Mouse (Mus musculus) myocyte (in vitro differentiated cells): ENCODE data around the gene Ankib1. TPM values are rescaled to one million over a fixed set of nuclear protein-coding genes. Genes with fewer than 3 reads are reported as not detected.

Experiments
- H3K27me3 ChIP-seq: one replicate; pipeline ENCODE4 v1.6.1; 2011; ENCODE audit not compliant: control insufficient read depth, insufficient read depth, insufficient read length
- H3K36me3 ChIP-seq: one replicate; pipeline ENCODE4 v1.6.1; 2011; ENCODE audit not compliant: control insufficient read depth, insufficient read depth
- H3K4me2 ChIP-seq: one replicate; pipeline ENCODE4 v1.6.1; 2011; ENCODE audit warnings: low read depth, control low read depth
- H3K4me3 ChIP-seq: one replicate; pipeline ENCODE4 v1.5.1; 2011; ENCODE audit warnings: mild to moderate bottlenecking, control low read depth, moderate library complexity
- H3K79me2 ChIP-seq: one replicate; pipeline ENCODE4 v1.6.1; 2011; ENCODE audit not compliant: control insufficient read depth, insufficient read depth
- H3ac ChIP-seq: one replicate; pipeline ENCODE4 v1.6.1; 2011; ENCODE audit not compliant: control insufficient read depth, insufficient read length
- CEBPB ChIP-seq: IDR thresholded peaks from 2 replicates; pipeline ENCODE4 v1.6.1; 2011; ENCODE audit warnings: mild to moderate bottlenecking, moderate library complexity; ENCODE audit not compliant: poor library complexity, insufficient read depth, severe bottlenecking
- E2F4 ChIP-seq: IDR thresholded peaks from one replicate; pipeline ENCODE4 v1.6.1; 2011; ENCODE audit warnings: mild to moderate bottlenecking, control low read depth, moderate library complexity; ENCODE audit not compliant: insufficient read depth
- MAX ChIP-seq: IDR thresholded peaks from one replicate; pipeline ENCODE4 v1.6.1; 2011; ENCODE audit warnings: low read depth, mild to moderate bottlenecking, control low read depth
- MYOD1 ChIP-seq, 3 experiments: IDR thresholded peaks; one replicate each; pipeline ENCODE4 v1.6.1; 2011; ENCODE audit warnings: control low read depth in 2 of 3, low read depth in 2 of 3, mild to moderate bottlenecking in 2 of 3, moderate library complexity in 1 of 3; ENCODE audit not compliant: insufficient read length in 2 of 3, control insufficient read depth in 1 of 3
- MYOG ChIP-seq, 3 experiments: IDR thresholded peaks; one replicate each; pipeline ENCODE4 v1.6.1; 2011; ENCODE audit warnings: control low read depth in 2 of 3, low read depth in 2 of 3, mild to moderate bottlenecking in 2 of 3; ENCODE audit not compliant: insufficient read length in 2 of 3, control insufficient read depth in 1 of 3, insufficient read depth in 1 of 3
- POLR2A ChIP-seq: IDR thresholded peaks from one replicate; pipeline ENCODE4 v1.6.1; 2011; ENCODE audit warnings: low read depth, mild to moderate bottlenecking, control low read depth, moderate library complexity; ENCODE audit not compliant: insufficient read length
- POLR2AphosphoS2 ChIP-seq: IDR thresholded peaks from one replicate; pipeline ENCODE4 v1.6.1; 2011; ENCODE audit warnings: low read depth, control low read depth; ENCODE audit not compliant: insufficient read length
- REST ChIP-seq: IDR thresholded peaks from one replicate; pipeline ENCODE4 v1.6.1; 2011; ENCODE audit warnings: mild to moderate bottlenecking, control low read depth, moderate library complexity; ENCODE audit not compliant: insufficient read depth, insufficient read length
- SRF ChIP-seq: IDR thresholded peaks from one replicate; pipeline ENCODE4 v1.6.1; 2011; ENCODE audit warnings: low read depth; ENCODE audit not compliant: control insufficient read depth, insufficient read length
- TCF12 ChIP-seq: IDR thresholded peaks from one replicate; pipeline ENCODE4 v1.6.1; 2011; ENCODE audit warnings: mild to moderate bottlenecking, control low read depth; ENCODE audit not compliant: poor library complexity, insufficient read depth, severe bottlenecking
- TCF3 ChIP-seq: IDR thresholded peaks from one replicate; pipeline ENCODE4 v1.6.1; 2011; ENCODE audit warnings: low read depth, control low read depth; ENCODE audit not compliant: insufficient read length
- USF1 ChIP-seq: IDR thresholded peaks from one replicate; pipeline ENCODE4 v1.6.1; 2011; ENCODE audit warnings: low read depth, mild to moderate bottlenecking, control low read depth, moderate library complexity
- polyA plus RNA-seq: library from polyadenylated mRNA; unstranded; fragments of >200 nt; fragmentation: generic; extraction: Trizol; gene quantifications from one replicate; pipeline ENCODE4 v1.2.1, GENCODE M21; 2012; ENCODE audit warnings: missing spikeins

Gene Ankib1
- polyA plus RNA-seq, 1 experiment: 8.5 TPM

GRCm38 (mm10) chr5:3725491-3725890 is 77.2 kb downstream of the Ankib1 start:
- no peak overlapping the region for H3K4me2 ChIP-seq
- H3K79me2 ChIP-seq: no peaks in the 10 kb centered on the region
- TF ChIP-seq SRF (no peak), POLR2AphosphoS2 (no peak), CEBPB (no peak), REST (no peak), USF1 (no peak), TCF12 (no peak)
- H3K4me3 ChIP-seq: no peak overlapping the region
- H3ac ChIP-seq: no peak overlapping the region
- H3K27me3 ChIP-seq: no peaks in the 10 kb centered on the region
- H3K36me3 ChIP-seq: peaks cover 20% of the 10 kb centered on the region

GRCm38 (mm10) chr5:3723415-3723814 is 79.3 kb downstream of the Ankib1 start:
- peaks cover 20% of the 10 kb centered on the region for H3K36me3 ChIP-seq

GRCm38 (mm10) chr5:3722873-3723272 is 79.9 kb downstream of the Ankib1 start:
- no peaks in the 10 kb centered on the region for H3K27me3 ChIP-seq
- H3K79me2 ChIP-seq: no peaks in the 10 kb centered on the region
- no peak overlapping the region for H3ac ChIP-seq
- H3K4me2 ChIP-seq: no peak overlapping the region
- H3K36me3 ChIP-seq: peaks cover 20% of the 10 kb centered on the region
- TF ChIP-seq MYOD1 (IDR thresholded peaks at IDR 0.05; ENCODE audit: control insufficient read depth in 1 of 3, insufficient read length in 2 of 3, low read depth in 2 of 3) (no peak), POLR2AphosphoS2 (no peak), MYOG (IDR thresholded peaks at IDR 0.05; ENCODE audit: control insufficient read depth in 1 of 3, insufficient read depth in 1 of 3, insufficient read length in 2 of 3, low read depth in 2 of 3) (no peak), POLR2A (no peak), E2F4 (no peak), REST (no peak), SRF (no peak), CEBPB (no peak), TCF12 (no peak), TCF3 (no peak), MAX (no peak), USF1 (no peak)
- H3K4me3 ChIP-seq: no peak overlapping the region

More at GRCm38 (mm10) chr5:3723415-3723814, 79.3 kb downstream of the Ankib1 start:
- TF ChIP-seq MAX (no peak), POLR2AphosphoS2 (no peak), REST (no peak), MYOD1 (IDR thresholded peaks at IDR 0.05; ENCODE audit: control insufficient read depth in 1 of 3, insufficient read length in 2 of 3, low read depth in 2 of 3) (no peak), SRF (no peak), TCF3 (no peak), MYOG (IDR thresholded peaks at IDR 0.05; ENCODE audit: control insufficient read depth in 1 of 3, insufficient read depth in 1 of 3, insufficient read length in 2 of 3, low read depth in 2 of 3) (no peak), USF1 (no peak), CEBPB (no peak), E2F4 (no peak), TCF12 (no peak)
- Histone ChIP-seq H3K79me2 (no peaks in the 10 kb centered on the region), H3K27me3 (no peaks in the 10 kb centered on the region), H3K4me2 (no peak overlapping the region), H3ac (no peak overlapping the region), H3K4me3 (no peak overlapping the region)

GRCm38 (mm10) chr5:3719371-3719770 is 83.4 kb downstream of the Ankib1 start:
- Histone ChIP-seq H3K4me2 (no peak overlapping the region), H3ac (no peak overlapping the region), H3K79me2 (no peaks in the 10 kb centered on the region), H3K36me3 (peaks cover 14% of the 10 kb centered on the region), H3K4me3 (no peak overlapping the region), H3K27me3 (no peaks in the 10 kb centered on the region)
- TF ChIP-seq MAX (no peak), REST (no peak)

DNA sequence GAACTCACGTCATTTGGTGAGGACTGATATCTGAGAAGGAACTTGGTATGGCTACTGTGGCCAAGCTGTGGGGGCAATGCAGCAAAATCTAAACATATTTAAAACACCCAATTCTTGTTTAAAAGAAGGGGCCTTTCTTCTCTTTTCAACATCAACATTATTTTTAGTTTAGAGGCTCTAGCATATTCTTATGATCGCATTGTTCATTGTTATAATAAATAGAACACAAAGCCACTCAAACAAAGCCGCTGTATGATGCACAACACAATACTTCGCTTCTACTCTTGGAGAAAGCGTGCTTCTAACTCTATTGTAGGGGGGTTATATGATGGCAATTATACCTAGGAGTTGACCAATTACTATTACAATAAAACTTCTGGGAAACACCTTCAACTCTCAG is 86.9 kb downstream of the Ankib1 start:
- no peak overlapping the region for H3K4me2 ChIP-seq
- no peaks in the 10 kb centered on the region for H3K27me3 ChIP-seq
- peaks cover 15% of the 10 kb centered on the region for H3K36me3 ChIP-seq
- H3K4me3 ChIP-seq: no peak overlapping the region
- no peak for TF ChIP-seq E2F4
- no peak for TF ChIP-seq TCF3
- no peak for TF ChIP-seq POLR2A
- no peak for TF ChIP-seq SRF
- no peak for TF ChIP-seq REST
- TF ChIP-seq USF1: no peak
- TF ChIP-seq MAX: no peak
- no peak for TF ChIP-seq MYOG (IDR thresholded peaks at IDR 0.05; ENCODE audit: control insufficient read depth in 1 of 3, insufficient read depth in 1 of 3, insufficient read length in 2 of 3, low read depth in 2 of 3)
- TF ChIP-seq POLR2AphosphoS2: no peak
- no peak for TF ChIP-seq MYOD1 (IDR thresholded peaks at IDR 0.05; ENCODE audit: control insufficient read depth in 1 of 3, insufficient read length in 2 of 3, low read depth in 2 of 3)
- no peak for TF ChIP-seq CEBPB
- no peak overlapping the region for H3ac ChIP-seq
- H3K79me2 ChIP-seq: no peaks in the 10 kb centered on the region
